Mouse (Mus musculus): ENCODE data around the gene Mmp2. TPM values are rescaled to one million over a fixed set of nuclear protein-coding genes. Genes with fewer than 3 reads are reported as not detected.

The Mmp2 gene
- 1.4 TPM for polyA plus RNA-seq (2014; fragmentation: Illumina TruSeq; extraction: RNeasy Lipid Tissue Mini Kit (QIAGEN cat#74804); ENCODE audit: low read depth, low replicate concordance)

DNA sequence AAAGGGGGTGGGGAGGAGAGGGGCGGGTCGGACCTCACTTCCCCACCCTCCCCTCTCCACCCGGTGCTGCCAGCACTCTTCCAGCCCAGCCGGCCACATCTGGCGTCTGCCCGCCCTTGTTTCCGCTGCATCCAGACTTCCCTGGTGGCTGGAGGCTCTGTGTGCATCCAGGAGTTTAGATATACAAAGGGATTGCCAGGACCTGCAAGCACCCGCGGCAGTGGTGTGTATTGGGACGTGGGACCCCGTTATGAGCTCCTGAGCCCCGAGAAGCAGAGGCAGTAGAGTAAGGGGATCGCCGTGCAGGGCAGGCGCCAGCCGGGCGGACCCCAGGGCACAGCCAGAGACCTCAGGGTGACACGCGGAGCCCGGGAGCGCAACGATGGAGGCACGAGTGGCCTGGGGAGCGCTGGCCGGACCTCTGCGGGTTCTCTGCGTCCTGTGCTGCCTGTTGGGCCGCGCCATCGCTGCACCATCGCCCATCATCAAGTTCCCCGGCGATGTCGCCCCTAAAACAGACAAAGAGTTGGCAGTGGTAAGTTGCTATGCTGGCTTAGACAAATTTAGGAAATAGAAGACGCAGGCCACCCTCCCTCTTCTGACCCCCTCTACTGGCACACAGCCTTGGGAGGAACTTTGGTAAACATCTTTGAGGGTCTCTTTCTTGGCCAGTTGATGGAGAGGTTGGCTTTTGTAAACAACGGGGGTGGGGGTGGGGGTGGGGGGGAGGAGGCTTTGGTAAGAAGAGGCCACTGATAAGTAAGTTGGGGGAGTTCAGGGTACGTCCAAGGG is at the start of gene Mmp2:
TSS of gene Mmp2 (plus strand) at position 49 of the 792 bp plus-strand sequence.

DNA sequence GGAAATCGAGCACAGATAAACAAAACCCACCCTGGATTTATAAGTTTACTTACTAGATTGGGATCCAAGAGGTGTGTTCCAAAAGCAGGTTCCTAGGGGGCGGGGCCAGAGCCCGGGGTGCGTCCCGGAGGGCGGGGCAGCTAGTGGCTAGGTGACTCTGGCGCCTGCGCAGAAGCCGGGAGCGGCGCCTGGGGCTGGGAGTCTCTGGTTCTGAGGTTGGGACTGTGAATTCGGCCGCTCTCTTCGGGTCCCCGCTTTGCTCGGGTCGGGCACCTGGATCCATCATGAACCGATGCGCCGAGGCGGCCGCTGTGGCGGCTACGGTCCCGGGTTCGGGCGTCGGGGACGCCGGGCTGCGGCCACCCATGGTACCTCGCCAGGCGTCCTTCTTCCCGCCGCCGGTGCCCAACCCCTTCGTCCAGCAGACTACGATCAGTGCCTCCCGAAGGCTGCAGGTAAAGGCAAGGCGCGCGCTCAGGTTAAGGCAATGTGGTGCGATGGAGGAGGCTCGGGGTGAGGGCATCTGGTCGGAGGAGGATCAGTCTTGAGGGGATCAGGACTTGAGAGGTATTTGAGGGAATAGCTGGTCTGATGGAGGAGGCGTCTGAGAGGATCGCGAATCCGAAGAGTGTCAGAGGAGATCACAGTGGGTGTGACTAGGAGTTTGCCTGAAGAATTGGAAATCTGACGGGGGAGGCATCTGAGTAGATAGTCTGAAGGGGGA is 28.2 kb downstream of the Mmp2 start, which contains the start of gene Lpcat2:
TSS of gene Lpcat2 (plus strand) at position 169 of the 724 bp plus-strand sequence.

DNA sequence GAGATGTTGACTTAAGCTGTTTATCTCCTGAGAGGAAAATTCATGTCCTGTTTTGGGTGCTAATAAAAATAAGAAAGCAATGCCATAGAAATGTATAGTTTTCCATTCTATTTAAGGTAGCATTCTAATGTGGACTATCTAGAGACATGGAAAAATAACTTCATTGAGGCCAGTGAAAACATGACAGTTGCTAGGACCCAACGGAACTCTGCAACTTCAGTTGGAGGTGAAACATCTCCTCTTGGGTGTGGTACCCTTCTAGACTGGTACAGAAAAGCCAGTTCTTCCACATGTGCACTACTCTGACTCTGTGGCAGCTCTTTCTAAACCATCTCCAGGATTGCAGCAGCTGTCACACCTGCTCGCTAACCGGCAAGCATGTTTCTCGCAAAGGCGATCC is 74.0 kb downstream of the Mmp2 start, which contains the start of gene Capns2:
TSS of gene Capns2 (plus strand) at position 301 of the 400 bp plus-strand sequence.

Other genes starting within 250 kb of the Mmp2 start
- not detected for gene Irx6, start 153.0 kb upstream of the Mmp2 start, polyA plus RNA-seq (2014; fragmentation: Illumina TruSeq; extraction: RNeasy Lipid Tissue Mini Kit (QIAGEN cat#74804); ENCODE audit: low read depth, low replicate concordance)
- gene Lpcat2, start 28.0 kb downstream of the Mmp2 start, polyA plus RNA-seq (2014; fragmentation: Illumina TruSeq; extraction: RNeasy Lipid Tissue Mini Kit (QIAGEN cat#74804); ENCODE audit: low read depth, low replicate concordance) = 0.67 TPM
- 0.36 TPM for gene Capns2, start 74.1 kb downstream of the Mmp2 start, polyA plus RNA-seq (2014; fragmentation: Illumina TruSeq; extraction: RNeasy Lipid Tissue Mini Kit (QIAGEN cat#74804); ENCODE audit: low read depth, low replicate concordance)
- 0.03 TPM for gene Slc6a2, start 132.8 kb downstream of the Mmp2 start, polyA plus RNA-seq (2014; fragmentation: Illumina TruSeq; extraction: RNeasy Lipid Tissue Mini Kit (QIAGEN cat#74804); ENCODE audit: low read depth, low replicate concordance)
- 2.4 TPM for gene Ces1a, start 220.9 kb downstream of the Mmp2 start, polyA plus RNA-seq (2014; fragmentation: Illumina TruSeq; extraction: RNeasy Lipid Tissue Mini Kit (QIAGEN cat#74804); ENCODE audit: low read depth, low replicate concordance)